Mouse (Mus musculus) kidney, embryonic 15.5 days (tissue): ENCODE results near the gene Lrrc74a. TPM values are rescaled to one million over a fixed set of nuclear protein-coding genes. Genes with fewer than 3 reads are reported as not detected.
A peak's percentile ranks its signal among the peaks of the same experiment; 100 is the strongest.

Experiments used
- ATAC-seq: fragments of 200-750 bp; cut with Nextera tagmentation; replicated peaks from 2 replicates; pipeline ENCODE4 v1.8.0; 2017; ENCODE audit warnings: moderate TSS enrichment; ENCODE audit not compliant: low FRiP score
- H3K27ac ChIP-seq: fragments of 300-500 bp; sonication (generic); 2 replicates; pipeline ENCODE4 v1.5.1; 2015; ENCODE audit warnings: mild to moderate bottlenecking, inconsistent platforms
- H3K27me3 ChIP-seq: fragments of 300-500 bp; sonication (generic); 2 replicates; pipeline ENCODE4 v1.6.1; 2015; ENCODE audit warnings: inconsistent platforms
- H3K36me3 ChIP-seq: fragments of 300-500 bp; sonication (generic); 2 replicates; pipeline ENCODE4 v1.6.1; 2015; ENCODE audit warnings: inconsistent platforms
- H3K4me1 ChIP-seq: fragments of 300-500 bp; sonication (generic); 2 replicates; pipeline ENCODE4 v1.6.1; 2015; ENCODE audit warnings: inconsistent platforms
- H3K4me2 ChIP-seq: fragments of 300-500 bp; sonication (generic); 2 replicates; pipeline ENCODE4 v1.6.1; 2015; ENCODE audit warnings: moderate library complexity, mild to moderate bottlenecking, inconsistent platforms
- H3K4me3 ChIP-seq: fragments of 300-500 bp; sonication (generic); replicated peaks from 2 replicates; pipeline ENCODE4 v1.5.1; 2015; ENCODE audit warnings: mild to moderate bottlenecking, inconsistent platforms
- H3K9ac ChIP-seq: fragments of 300-500 bp; sonication (generic); 2 replicates; pipeline ENCODE4 v1.6.1; 2015; ENCODE audit warnings: mild to moderate bottlenecking, inconsistent platforms
- H3K9me3 ChIP-seq: fragments of 300-500 bp; sonication (generic); replicated peaks from 2 replicates; pipeline ENCODE4 v1.6.1; 2016; ENCODE audit warnings: inconsistent platforms
- WGBS: fragments of 180-500 bp; shearing (Covaris S2); methylation state at CpG from one replicate; pipeline ENCODE4 v1.1.7; 2015; ENCODE audit warnings: mixed read lengths; 5-methylcytosine and 5-hydroxymethylcytosine counted together
- polyA plus RNA-seq: library from polyadenylated mRNA; unstranded; fragments of >200 nt; fragmentation: Nextera tagmentation; extraction: Ambion mirVana; gene quantifications from 2 replicates; pipeline ENCODE4 v1.2.1, GENCODE M21; 2015

Gene Lrrc74a
- polyA plus RNA-seq, 1 experiment from 2014 or later = not detected

- H3K9ac ChIP-seq = 0 out of 2 replicates have a peak overlapping the region, but pooled peaks have one; percentile 12
- no peaks in the 10 kb centered on the region for H3K27me3 ChIP-seq
- H3K4me1 ChIP-seq = peaks cover 48% of the 10 kb centered on the region
- H3K27ac ChIP-seq = peak overlapping the region; percentile 82
- WGBS = 42% methylated on average over 11 of the region's 11 CpGs
- H3K4me2 ChIP-seq = no peak overlapping the region
- no peaks in the 10 kb centered on the region for H3K36me3 ChIP-seq
- no peaks in the 10 kb centered on the region for H3K9me3 ChIP-seq
- no peak overlapping the region for H3K4me3 ChIP-seq
- no peak for ATAC-seq
Observed at GRCm38 (mm10) chr12:86810725-86811444, 76.7 kb downstream of the Lrrc74a start.

DNA sequence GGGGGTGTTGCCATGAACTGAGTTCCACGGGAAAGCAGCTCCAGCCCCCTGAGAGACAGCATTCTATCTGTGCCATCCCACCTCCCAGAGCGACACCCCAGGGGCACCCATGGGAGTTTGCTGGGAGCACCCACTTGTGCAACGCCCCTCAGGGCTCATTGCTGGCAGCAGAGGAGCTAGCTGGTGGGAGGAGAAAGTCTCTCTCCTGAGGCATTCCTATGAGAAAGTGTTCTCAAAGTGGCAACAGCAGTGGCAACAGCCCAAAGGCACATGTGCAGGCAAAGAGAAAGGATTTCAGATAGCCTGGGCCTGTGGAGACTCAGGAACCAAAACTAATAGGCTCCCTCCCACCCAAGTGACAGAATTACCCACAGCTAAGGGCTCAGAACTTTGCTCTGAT is 78.6 kb downstream of the Lrrc74a start:
- Histone ChIP-seq H3K4me3 (no peak overlapping the region), H3K4me2 (no peak overlapping the region), H3K9ac (no peak overlapping the region), H3K4me1 (peaks cover 48% of the 10 kb centered on the region), H3K27me3 (no peaks in the 10 kb centered on the region), H3K9me3 (no peaks in the 10 kb centered on the region), H3K36me3 (no peaks in the 10 kb centered on the region), H3K27ac (no peak overlapping the region)
- 86% methylated on average over 3 of the region's 3 CpGs for WGBS
- no peak for ATAC-seq

Other genes with a start within 250 kb of the Lrrc74a start
- 10.2 and 10.7 TPM in 2 replicates for gene Vash1, start 55.7 kb upstream of the Lrrc74a start, polyA plus RNA-seq
- gene Angel1, start 7.9 kb upstream of the Lrrc74a start, polyA plus RNA-seq = 8.5 and 10.2 TPM in 2 replicates
- 40.7 and 43.9 TPM in 2 replicates for gene Irf2bpl, start 150.4 kb downstream of the Lrrc74a start, polyA plus RNA-seq
- gene Cipc, start 212.7 kb downstream of the Lrrc74a start, polyA plus RNA-seq = 20.9 and 22.7 TPM in 2 replicates